Mouse (Mus musculus): ENCODE results near the gene Cnr1. TPM values are rescaled to one million over a fixed set of nuclear protein-coding genes. Genes with fewer than 3 reads are reported as not detected.

Cnr1 gene
- 82.7 and 86.6 TPM in 2 replicates for polyA plus RNA-seq (2012; rRNA removed)

DNA sequence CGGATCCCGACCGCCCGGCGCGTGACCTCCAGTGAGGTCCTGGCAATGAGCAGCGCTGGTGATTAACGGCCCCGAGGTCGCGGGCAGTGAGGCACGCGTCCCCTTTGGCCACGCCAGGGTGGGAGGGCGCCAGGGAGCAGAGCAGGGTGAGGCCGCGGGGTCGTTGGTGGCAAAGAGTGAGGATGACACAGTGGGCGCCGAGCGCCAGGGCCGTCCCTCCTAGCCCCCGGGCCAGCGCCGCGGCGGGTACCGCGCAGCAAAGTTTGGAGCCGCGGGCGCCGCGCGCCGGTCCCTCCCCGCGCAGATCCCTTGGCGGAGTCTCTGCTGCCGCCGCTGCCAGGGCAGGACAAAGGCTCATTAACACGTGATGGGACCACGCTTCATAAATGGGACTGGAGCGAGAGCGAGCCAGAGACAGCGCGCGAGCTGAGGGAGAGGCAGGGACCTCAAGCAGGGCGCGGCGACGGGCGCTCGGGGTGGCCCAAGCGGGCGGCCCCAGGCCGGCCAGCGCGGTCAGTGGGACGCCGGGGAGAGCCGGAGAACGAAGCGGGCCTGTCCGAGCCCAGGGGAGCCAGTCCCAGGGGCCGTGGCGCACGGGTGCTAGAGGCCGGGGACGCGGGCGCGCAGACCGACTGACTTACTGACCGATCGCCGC lies at the start of gene Cnr1:
TSS of gene Cnr1 (plus strand) at position 360 of the 655 bp plus-strand sequence.

Other genes starting within 250 kb of the Cnr1 start
- gene Spaca1, start 125.6 kb downstream of the Cnr1 start, polyA plus RNA-seq (2012; rRNA removed), result 0.67 and 0.78 TPM in 2 replicates